In the genomic region with DNA sequence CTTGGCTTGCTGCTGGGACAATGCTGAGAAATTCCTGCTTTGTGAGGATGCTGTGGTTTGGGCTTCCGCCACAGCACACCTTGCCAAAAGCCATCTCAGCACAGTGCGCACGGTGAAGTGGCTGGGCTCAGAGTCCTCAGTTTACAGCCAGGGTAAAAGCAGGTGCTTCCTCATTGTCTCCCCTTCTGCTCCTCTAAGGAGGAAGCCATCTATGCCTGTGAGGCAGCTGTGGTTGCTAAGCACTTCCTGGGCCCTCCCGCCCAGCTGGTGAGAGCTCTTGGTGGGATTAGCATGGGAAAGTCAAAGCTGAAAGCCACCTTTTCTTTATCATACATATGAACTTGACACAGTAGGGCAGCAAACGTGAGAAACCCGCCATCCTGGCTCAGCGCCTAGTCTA, we compare ENCODE assay signal across 17 mouse cellular contexts.
DNase-seq lines count a peak whose midpoint lies in the region; ATAC-seq and TF ChIP-seq lines count a peak whose summit lies in the region.
"Had no signal": no experiment of that assay in that cellular context is flagged by ENCODE, and none has a peak within 500 bp of the region (broad histone marks: within the 10 kb centered on the region; RNA-seq: fewer than 3 reads in every experiment).

No protein-coding gene starts in this region.

- DNase-seq in forebrain, embryonic 11.5 days (ENCODE audit: low spot score): peak; percentile 41
- DNase-seq in forebrain, postnatal 0 days: no peak
- no peak for DNase-seq in midbrain, embryonic 10.5 days (ENCODE audit: low spot score)
- no peak for DNase-seq in midbrain, postnatal 0 days (ENCODE audit: low spot score)
- DNase-seq in thymus, adult 18-20 months: peak; percentile 14 to 34
- DNase-seq in c-Kit-positive CD71-positive TER-119-positive erythroid progenitor cells, embryonic 14.5 days (ENCODE audit: low spot score): no peak
- DNase-seq in adrenal gland, postnatal 4 days (ENCODE audit: low spot score in 2 of 2): no peak
- no peak for DNase-seq in right cerebral cortex, postnatal 25 days
- DNase-seq: adrenal gland, adult 2 months; cerebellum, adult 8-10 months; embryo, embryonic 11 days; kidney, adult 9 months; liver, embryonic 13.5 days; lung, postnatal 10 days; midbrain, embryonic 14.5 days had no signal

- H3K4me2 ChIP-seq in forebrain, embryonic 11.5 days (ENCODE audit: low read depth, low read length, severe bottlenecking): no peak overlapping the region
- H3K4me2 ChIP-seq in forebrain, postnatal 0 days (ENCODE audit: low read depth): no peak overlapping the region
- H3K4me2 ChIP-seq in midbrain, postnatal 0 days (ENCODE audit: low read depth, low read length, poor library complexity, severe bottlenecking): no peak overlapping the region
- H3K4me2 ChIP-seq: liver, embryonic 13.5 days had no signal

- TF ChIP-seq CTCF in forebrain, postnatal 0 days (IDR thresholded peaks at IDR 0.05; ENCODE audit: low read depth): no peak
- no peak for TF ChIP-seq CTCF in midbrain, postnatal 0 days (IDR thresholded peaks at IDR 0.05)

- H3K27me3 ChIP-seq in forebrain, embryonic 11.5 days (ENCODE audit: control insufficient read depth, insufficient read depth, low read length): no peaks in the 10 kb centered on the region
- H3K27me3 ChIP-seq in forebrain, postnatal 0 days (ENCODE audit: insufficient read depth, low read length): no peaks in the 10 kb centered on the region
- peaks cover 8% of the 10 kb centered on the region; the same call in 1 of the 2 replicates for H3K27me3 ChIP-seq in midbrain, embryonic 10.5 days (ENCODE audit: low read depth, poor library complexity, severe bottlenecking)
- H3K27me3 ChIP-seq in midbrain, postnatal 0 days (ENCODE audit: insufficient read depth, low read length): no peaks in the 10 kb centered on the region
- H3K27me3 ChIP-seq: liver, embryonic 13.5 days had no signal

- H3K4me1 ChIP-seq in forebrain, embryonic 11.5 days (replicated peaks; ENCODE audit: control insufficient read depth, insufficient read depth, low read length): no peaks in the 10 kb centered on the region
- no peaks in the 10 kb centered on the region for H3K4me1 ChIP-seq in forebrain, postnatal 0 days (ENCODE audit: insufficient read depth)
- peaks cover 10% of the 10 kb centered on the region for H3K4me1 ChIP-seq in midbrain, embryonic 10.5 days
- no peaks in the 10 kb centered on the region for H3K4me1 ChIP-seq in midbrain, postnatal 0 days (ENCODE audit: insufficient read depth, low read length)
- H3K4me1 ChIP-seq: liver, embryonic 13.5 days had no signal

- no peaks in the 10 kb centered on the region for H3K9me3 ChIP-seq in forebrain, embryonic 11.5 days (ENCODE audit: control insufficient read depth, low read length)
- no peaks in the 10 kb centered on the region for H3K9me3 ChIP-seq in forebrain, postnatal 0 days (ENCODE audit: low read length)
- H3K9me3 ChIP-seq in midbrain, embryonic 10.5 days (replicated peaks): no peaks in the 10 kb centered on the region
- H3K9me3 ChIP-seq in midbrain, postnatal 0 days (ENCODE audit: low read length): no peaks in the 10 kb centered on the region
- H3K9me3 ChIP-seq: liver, embryonic 13.5 days had no signal

- 70% methylated on average over 7 of the region's 7 CpGs for WGBS in forebrain, embryonic 11.5 days
- 81% methylated on average over 7 of the region's 7 CpGs for WGBS in forebrain, postnatal 0 days
- WGBS in midbrain, embryonic 10.5 days: 69% methylated on average over 7 of the region's 7 CpGs
- 70% methylated on average over 7 of the region's 7 CpGs for WGBS in midbrain, postnatal 0 days

- no peaks in the 10 kb centered on the region for H3K36me3 ChIP-seq in forebrain, embryonic 11.5 days (ENCODE audit: control insufficient read depth, insufficient read depth, low read length)
- no peaks in the 10 kb centered on the region for H3K36me3 ChIP-seq in forebrain, postnatal 0 days (ENCODE audit: insufficient read depth)
- H3K36me3 ChIP-seq in midbrain, embryonic 10.5 days: no peaks in the 10 kb centered on the region
- H3K36me3 ChIP-seq in midbrain, postnatal 0 days (ENCODE audit: insufficient read depth, low read length): no peaks in the 10 kb centered on the region
- H3K36me3 ChIP-seq: liver, embryonic 13.5 days had no signal

- ATAC-seq in forebrain, embryonic 11.5 days (replicated peaks; ENCODE audit: low FRiP score): no peak
- no peak for ATAC-seq in forebrain, postnatal 0 days
- ATAC-seq in midbrain, postnatal 0 days (ENCODE audit: low FRiP score): no peak

- no peak overlapping the region for H3K9ac ChIP-seq in forebrain, embryonic 11.5 days (ENCODE audit: low read length)
- H3K9ac ChIP-seq in forebrain, postnatal 0 days: no peak overlapping the region
- no peak overlapping the region for H3K9ac ChIP-seq in midbrain, postnatal 0 days (replicated peaks; ENCODE audit: low read length, poor library complexity, severe bottlenecking)
- H3K9ac ChIP-seq: liver, embryonic 13.5 days had no signal

- no peak overlapping the region for H3K27ac ChIP-seq in forebrain, embryonic 11.5 days (ENCODE audit: low read depth, low read length)
- H3K27ac ChIP-seq in forebrain, postnatal 0 days (ENCODE audit: low read depth, low read length): no peak overlapping the region
- 0 out of 2 replicates have a peak overlapping the region, but pooled peaks have one; percentile 6 for H3K27ac ChIP-seq in midbrain, embryonic 10.5 days (replicated peaks)
- no peak overlapping the region for H3K27ac ChIP-seq in midbrain, postnatal 0 days (ENCODE audit: low read depth, low read length)
- H3K27ac ChIP-seq: liver, embryonic 13.5 days; stomach, postnatal 0 days had no signal

- H3K4me3 ChIP-seq in forebrain, embryonic 11.5 days (ENCODE audit: low read depth, low read length): no peak overlapping the region
- H3K4me3 ChIP-seq in forebrain, postnatal 0 days (ENCODE audit: low read depth, low read length): no peak overlapping the region
- H3K4me3 ChIP-seq in midbrain, embryonic 10.5 days: no peak overlapping the region
- no peak overlapping the region for H3K4me3 ChIP-seq in midbrain, postnatal 0 days (ENCODE audit: low read depth, low read length)
- H3K4me3 ChIP-seq: erythroblast, embryonic 14.5 days; liver, embryonic 13.5 days had no signal

Comparison
In these comparisons a context has a peak if more than half of its experiments do, and no peak if none do; other contexts are left out.
1. DNase-seq: peak in forebrain, embryonic 11.5 days (single experiment) and thymus, adult 18-20 months (2 of 2); none in forebrain, postnatal 0 days (single experiment), midbrain, embryonic 10.5 days (single experiment), midbrain, postnatal 0 days (single experiment), c-Kit-positive CD71-positive TER-119-positive erythroid progenitor cells, embryonic 14.5 days (single experiment), adrenal gland, postnatal 4 days (0 of 2) and right cerebral cortex, postnatal 25 days (single experiment).